Mouse (Mus musculus): ENCODE results near the gene Cfap54. TPM values are rescaled to one million over a fixed set of nuclear protein-coding genes. Genes with fewer than 3 reads are reported as not detected.

Cfap54 gene
- polyA plus RNA-seq, 1 experiment from 2014 or later: 2.7 TPM

DNA sequence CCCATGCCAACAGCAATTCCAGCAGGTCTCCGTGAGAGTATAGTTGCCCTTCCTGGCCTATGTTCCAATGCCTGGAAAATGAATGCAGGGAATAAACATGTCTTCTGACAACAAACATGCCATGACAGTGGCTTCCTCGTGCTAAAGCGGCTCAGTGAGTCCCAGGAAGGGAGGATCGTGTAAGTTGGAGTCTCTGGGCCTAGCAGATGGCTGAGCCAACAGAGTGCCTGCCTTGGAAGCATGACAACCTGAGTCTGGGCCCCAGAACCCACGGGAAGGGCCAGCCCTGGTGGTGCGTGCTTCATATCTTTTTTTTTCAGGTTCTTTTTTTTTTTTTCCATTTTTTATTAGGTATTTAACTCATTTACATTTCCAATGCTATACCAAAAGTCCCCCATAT, 27.6 kb downstream of the Cfap54 start:
- H3K27me3 ChIP-seq (ENCODE audit: control insufficient read depth, insufficient read depth, low read length): no peaks in the 10 kb centered on the region
- DNase-seq (no peak), ATAC-seq (ENCODE audit: low FRiP score, low TSS enrichment) (no peak)
- no peaks in the 10 kb centered on the region for H3K4me1 ChIP-seq (ENCODE audit: control insufficient read depth, insufficient read depth, low read length)
- H3K36me3 ChIP-seq (ENCODE audit: control insufficient read depth, insufficient read depth, low read length): no peaks in the 10 kb centered on the region
- H3K4me3 ChIP-seq (replicated peaks; ENCODE audit: low read depth, low read length): no peak overlapping the region
- no peak overlapping the region for H3K27ac ChIP-seq (replicated peaks; ENCODE audit: low read depth, low read length)
- H3K9me3 ChIP-seq (ENCODE audit: control insufficient read depth, low read length): no peaks in the 10 kb centered on the region
- no peak overlapping the region for H3K9ac ChIP-seq (replicated peaks; ENCODE audit: low read length)
- no peak overlapping the region for H3K4me2 ChIP-seq (ENCODE audit: low read length)
- 83% methylated on average over 6 of the region's 6 CpGs for WGBS

DNA sequence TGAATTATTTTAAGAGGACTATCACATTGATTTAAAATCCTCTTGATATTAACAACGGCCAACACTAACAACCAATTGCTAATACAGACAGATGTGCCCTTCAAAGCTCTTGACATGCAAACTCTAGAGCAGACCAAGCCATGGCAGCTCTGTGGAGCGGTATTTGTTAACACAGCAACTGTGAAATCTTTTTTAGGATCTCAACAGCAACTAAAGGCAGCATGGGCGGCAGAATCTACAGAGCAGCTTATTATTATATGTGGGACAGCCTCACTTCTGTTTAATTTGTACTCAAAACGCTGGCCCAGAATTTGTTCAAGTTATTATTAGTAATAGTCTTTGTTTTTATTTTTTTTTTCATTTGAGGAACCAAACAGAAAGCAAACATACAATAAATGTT, 28.1 kb downstream of the Cfap54 start:
- DNase-seq (no peak), ATAC-seq (ENCODE audit: low FRiP score, low TSS enrichment) (no peak)
- Histone ChIP-seq H3K9ac (replicated peaks; ENCODE audit: low read length) (no peak overlapping the region), H3K36me3 (ENCODE audit: control insufficient read depth, insufficient read depth, low read length) (no peaks in the 10 kb centered on the region), H3K4me1 (ENCODE audit: control insufficient read depth, insufficient read depth, low read length) (no peaks in the 10 kb centered on the region), H3K27ac (replicated peaks; ENCODE audit: low read depth, low read length) (no peak overlapping the region), H3K4me3 (replicated peaks; ENCODE audit: low read depth, low read length) (no peak overlapping the region), H3K4me2 (ENCODE audit: low read length) (no peak overlapping the region), H3K9me3 (ENCODE audit: control insufficient read depth, low read length) (no peaks in the 10 kb centered on the region), H3K27me3 (ENCODE audit: control insufficient read depth, insufficient read depth, low read length) (no peaks in the 10 kb centered on the region)
- WGBS: 86% methylated on average over 4 of the region's 4 CpGs

DNA sequence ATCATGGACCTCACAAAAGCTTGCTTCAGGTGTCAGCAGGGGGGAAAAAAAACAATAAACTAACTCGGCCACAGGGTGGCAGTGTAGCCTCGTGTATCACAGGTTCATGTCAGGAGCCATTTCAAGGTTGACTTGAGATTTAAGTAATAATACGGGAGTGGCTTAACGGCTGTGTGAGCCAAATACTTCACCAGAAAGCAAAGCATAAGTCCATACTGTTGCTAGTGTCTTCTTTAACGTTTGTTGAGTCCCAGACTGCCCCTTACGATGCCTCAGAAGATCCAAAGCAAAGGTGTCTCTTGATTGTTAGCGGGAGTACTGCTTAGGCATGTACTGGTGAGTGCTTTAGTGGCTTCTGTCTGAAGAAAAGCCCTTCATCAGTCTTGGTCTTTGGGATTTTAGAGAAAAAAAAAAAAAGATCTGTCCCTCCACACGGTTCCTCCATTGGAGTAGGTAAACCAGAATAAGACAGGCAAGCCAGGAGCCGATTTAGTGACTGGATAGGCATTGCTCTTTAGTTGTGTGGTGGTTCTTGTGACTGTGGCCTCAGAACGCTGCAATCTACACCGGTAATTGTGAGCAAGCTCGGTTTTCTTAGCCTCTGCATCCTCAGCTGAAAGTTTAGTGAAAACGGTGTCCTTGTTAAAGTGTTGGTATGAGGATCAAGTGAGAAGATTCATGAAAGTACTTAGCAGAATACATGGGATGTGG, 30.2 kb downstream of the Cfap54 start:
- H3K9me3 ChIP-seq (ENCODE audit: control insufficient read depth, low read length): no peaks in the 10 kb centered on the region
- H3K36me3 ChIP-seq (ENCODE audit: control insufficient read depth, insufficient read depth, low read length): no peaks in the 10 kb centered on the region
- 34% methylated on average over 13 of the region's 13 CpGs for WGBS
- H3K4me1 ChIP-seq (ENCODE audit: control insufficient read depth, insufficient read depth, low read length): no peaks in the 10 kb centered on the region
- peak; percentile 95 for DNase-seq
- no peak overlapping the region for H3K27ac ChIP-seq (replicated peaks; ENCODE audit: low read depth, low read length)
- H3K4me3 ChIP-seq (replicated peaks; ENCODE audit: low read depth, low read length): peak overlapping the region; percentile 19; the same call in 1 of the 2 replicates
- H3K9ac ChIP-seq (replicated peaks; ENCODE audit: low read length): no peak overlapping the region
- peak overlapping the region; percentile 48 for H3K4me2 ChIP-seq (ENCODE audit: low read length)
- no peaks in the 10 kb centered on the region for H3K27me3 ChIP-seq (ENCODE audit: control insufficient read depth, insufficient read depth, low read length)
- no peak for ATAC-seq (ENCODE audit: low FRiP score, low TSS enrichment)

DNA sequence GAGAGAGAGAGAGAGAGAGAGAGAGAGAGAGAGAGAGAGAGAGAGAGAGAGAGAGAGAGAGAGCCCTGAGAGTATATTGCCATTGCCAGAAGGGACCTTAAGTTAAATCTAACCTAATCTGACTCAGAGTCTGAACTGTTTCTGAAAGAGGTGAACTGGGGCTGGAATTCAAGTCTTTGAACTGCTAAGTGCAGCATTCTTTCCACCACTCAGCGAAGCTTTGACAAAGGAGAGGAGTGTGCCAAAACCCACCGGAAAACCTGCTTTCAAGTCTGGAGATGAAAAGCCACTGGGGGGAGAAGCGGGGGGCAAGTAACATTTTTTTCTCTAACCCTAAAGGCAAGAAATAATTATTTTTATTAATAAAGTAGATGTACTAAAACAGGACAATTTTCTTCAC, 30.8 kb downstream of the Cfap54 start:
- H3K4me3 ChIP-seq (replicated peaks; ENCODE audit: low read depth, low read length): no peak overlapping the region
- no peaks in the 10 kb centered on the region for H3K27me3 ChIP-seq (ENCODE audit: control insufficient read depth, insufficient read depth, low read length)
- no peaks in the 10 kb centered on the region for H3K4me1 ChIP-seq (ENCODE audit: control insufficient read depth, insufficient read depth, low read length)
- WGBS: 35% methylated on average over 3 of the region's 3 CpGs
- H3K27ac ChIP-seq (replicated peaks; ENCODE audit: low read depth, low read length): no peak overlapping the region
- no peak overlapping the region for H3K4me2 ChIP-seq (ENCODE audit: low read length)
- H3K36me3 ChIP-seq (ENCODE audit: control insufficient read depth, insufficient read depth, low read length): no peaks in the 10 kb centered on the region
- H3K9ac ChIP-seq (replicated peaks; ENCODE audit: low read length): no peak overlapping the region
- DNase-seq (no peak), ATAC-seq (ENCODE audit: low FRiP score, low TSS enrichment) (no peak)
- H3K9me3 ChIP-seq (ENCODE audit: control insufficient read depth, low read length): no peaks in the 10 kb centered on the region

DNA sequence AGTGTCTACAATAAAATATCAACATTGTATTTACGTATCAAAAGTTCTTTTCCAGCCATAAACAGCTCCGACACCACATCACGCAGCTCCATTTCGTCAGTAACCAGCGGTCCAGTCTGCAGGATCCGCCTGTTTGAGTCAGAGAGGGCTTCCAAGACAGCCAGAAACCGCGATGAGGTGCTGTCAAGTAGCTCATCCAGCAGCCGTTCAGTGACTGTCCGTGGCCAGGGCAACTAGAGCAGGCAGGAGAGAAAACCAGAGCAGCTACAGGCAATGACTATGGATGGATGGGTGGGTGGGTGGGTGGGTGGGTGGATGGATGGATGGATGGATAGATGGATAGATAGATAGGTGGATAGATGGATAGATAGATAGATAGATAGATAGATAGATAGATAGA, 38.2 kb downstream of the Cfap54 start:
- DNase-seq (no peak), ATAC-seq (ENCODE audit: low FRiP score, low TSS enrichment) (no peak)
- WGBS: 89% methylated on average over 10 of the region's 10 CpGs
- no peaks in the 10 kb centered on the region for H3K36me3 ChIP-seq (ENCODE audit: control insufficient read depth, insufficient read depth, low read length)
- no peaks in the 10 kb centered on the region for H3K27me3 ChIP-seq (ENCODE audit: control insufficient read depth, insufficient read depth, low read length)
- no peaks in the 10 kb centered on the region for H3K9me3 ChIP-seq (ENCODE audit: control insufficient read depth, low read length)
- no peak overlapping the region for H3K4me3 ChIP-seq (replicated peaks; ENCODE audit: low read depth, low read length)
- no peak overlapping the region for H3K27ac ChIP-seq (replicated peaks; ENCODE audit: low read depth, low read length)
- H3K9ac ChIP-seq (replicated peaks; ENCODE audit: low read length): no peak overlapping the region
- H3K4me1 ChIP-seq (ENCODE audit: control insufficient read depth, insufficient read depth, low read length): no peaks in the 10 kb centered on the region
- H3K4me2 ChIP-seq (ENCODE audit: low read length): no peak overlapping the region

DNA sequence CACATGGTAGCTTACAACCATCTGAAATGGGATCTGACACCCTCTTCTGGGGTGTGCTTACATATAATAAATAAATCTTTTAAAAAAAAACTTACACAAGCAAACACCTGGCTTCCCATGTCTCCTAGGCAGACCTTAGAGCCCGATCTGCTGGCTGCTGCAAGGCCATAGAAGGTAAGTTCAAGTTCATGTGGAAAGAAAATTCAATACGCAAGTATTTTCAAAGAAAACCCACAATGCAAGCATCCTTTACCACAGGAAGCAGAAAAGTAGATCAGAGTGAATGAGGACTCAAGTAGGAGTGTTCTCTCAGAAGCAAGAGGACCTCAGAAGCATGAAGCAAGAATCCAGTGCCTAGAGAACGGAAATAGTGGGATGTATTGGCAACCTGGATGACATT, 39.6 kb downstream of the Cfap54 start:
- no peak overlapping the region for H3K4me3 ChIP-seq (replicated peaks; ENCODE audit: low read depth, low read length)
- DNase-seq (no peak), ATAC-seq (ENCODE audit: low FRiP score, low TSS enrichment) (no peak)
- no peaks in the 10 kb centered on the region for H3K4me1 ChIP-seq (ENCODE audit: control insufficient read depth, insufficient read depth, low read length)
- H3K27ac ChIP-seq (replicated peaks; ENCODE audit: low read depth, low read length): no peak overlapping the region
- WGBS: 93% methylated on average over 3 of the region's 3 CpGs
- no peaks in the 10 kb centered on the region for H3K9me3 ChIP-seq (ENCODE audit: control insufficient read depth, low read length)
- no peaks in the 10 kb centered on the region for H3K27me3 ChIP-seq (ENCODE audit: control insufficient read depth, insufficient read depth, low read length)
- no peaks in the 10 kb centered on the region for H3K36me3 ChIP-seq (ENCODE audit: control insufficient read depth, insufficient read depth, low read length)
- H3K4me2 ChIP-seq (ENCODE audit: low read length): no peak overlapping the region
- no peak overlapping the region for H3K9ac ChIP-seq (replicated peaks; ENCODE audit: low read length)

DNA sequence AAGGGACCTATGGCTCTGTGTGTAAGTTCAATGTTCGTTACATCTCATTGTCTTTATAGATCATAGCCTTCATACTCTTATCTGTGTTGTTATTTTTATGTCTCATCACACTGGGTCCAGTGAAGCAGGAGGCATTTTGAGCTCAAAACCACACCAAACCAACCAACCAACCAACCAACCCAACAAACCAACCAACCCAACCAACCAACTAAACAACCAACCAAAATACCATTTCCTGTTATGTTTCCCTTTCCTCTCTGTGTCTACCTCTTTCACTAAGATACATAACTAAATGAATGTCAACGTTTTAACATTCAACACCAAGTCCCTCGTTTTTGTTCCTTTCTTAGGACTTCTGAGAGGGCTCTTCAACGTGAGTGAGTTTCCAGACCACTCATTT, 40.0 kb downstream of the Cfap54 start:
- no peak overlapping the region for H3K4me2 ChIP-seq (ENCODE audit: low read length)
- H3K27me3 ChIP-seq (ENCODE audit: control insufficient read depth, insufficient read depth, low read length): no peaks in the 10 kb centered on the region
- no peak overlapping the region for H3K27ac ChIP-seq (replicated peaks; ENCODE audit: low read depth, low read length)
- H3K36me3 ChIP-seq (ENCODE audit: control insufficient read depth, insufficient read depth, low read length): no peaks in the 10 kb centered on the region
- WGBS: 86% methylated on average over 4 of the region's 4 CpGs
- no peak overlapping the region for H3K9ac ChIP-seq (replicated peaks; ENCODE audit: low read length)
- no peak for DNase-seq
- H3K9me3 ChIP-seq (ENCODE audit: control insufficient read depth, low read length): no peaks in the 10 kb centered on the region
- ATAC-seq (ENCODE audit: low FRiP score, low TSS enrichment): no peak
- no peaks in the 10 kb centered on the region for H3K4me1 ChIP-seq (ENCODE audit: control insufficient read depth, insufficient read depth, low read length)
- no peak overlapping the region for H3K4me3 ChIP-seq (replicated peaks; ENCODE audit: low read depth, low read length)

DNA sequence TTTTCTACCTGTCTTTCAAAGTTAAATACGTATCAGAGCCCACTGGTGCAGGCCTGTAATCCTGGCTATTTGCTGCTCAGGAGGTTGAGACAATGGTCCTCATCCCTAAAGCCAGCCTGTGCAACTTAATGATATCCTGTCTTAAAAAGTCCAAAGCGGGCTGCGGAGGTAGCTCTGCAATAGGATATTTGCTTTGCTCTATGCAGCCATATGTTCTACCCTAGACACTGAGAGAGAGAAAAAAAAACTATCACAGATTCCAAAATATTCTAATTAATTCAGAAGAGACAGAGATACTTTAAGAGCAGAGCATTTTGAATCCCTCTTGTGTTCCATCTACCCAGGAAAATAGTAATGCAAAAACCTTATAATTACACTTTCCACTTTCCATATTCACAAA, 44.9 kb downstream of the Cfap54 start:
- no peaks in the 10 kb centered on the region for H3K36me3 ChIP-seq (ENCODE audit: control insufficient read depth, insufficient read depth, low read length)
- no peak overlapping the region for H3K4me3 ChIP-seq (replicated peaks; ENCODE audit: low read depth, low read length)
- DNase-seq: no peak
- no peaks in the 10 kb centered on the region for H3K4me1 ChIP-seq (ENCODE audit: control insufficient read depth, insufficient read depth, low read length)
- H3K27ac ChIP-seq (replicated peaks; ENCODE audit: low read depth, low read length): no peak overlapping the region
- H3K9ac ChIP-seq (replicated peaks; ENCODE audit: low read length): no peak overlapping the region
- WGBS: 73% methylated on average over 3 of the region's 3 CpGs
- H3K9me3 ChIP-seq (ENCODE audit: control insufficient read depth, low read length): no peaks in the 10 kb centered on the region
- H3K4me2 ChIP-seq (ENCODE audit: low read length): no peak overlapping the region
- ATAC-seq (ENCODE audit: low FRiP score, low TSS enrichment): no peak
- no peaks in the 10 kb centered on the region for H3K27me3 ChIP-seq (ENCODE audit: control insufficient read depth, insufficient read depth, low read length)

DNA sequence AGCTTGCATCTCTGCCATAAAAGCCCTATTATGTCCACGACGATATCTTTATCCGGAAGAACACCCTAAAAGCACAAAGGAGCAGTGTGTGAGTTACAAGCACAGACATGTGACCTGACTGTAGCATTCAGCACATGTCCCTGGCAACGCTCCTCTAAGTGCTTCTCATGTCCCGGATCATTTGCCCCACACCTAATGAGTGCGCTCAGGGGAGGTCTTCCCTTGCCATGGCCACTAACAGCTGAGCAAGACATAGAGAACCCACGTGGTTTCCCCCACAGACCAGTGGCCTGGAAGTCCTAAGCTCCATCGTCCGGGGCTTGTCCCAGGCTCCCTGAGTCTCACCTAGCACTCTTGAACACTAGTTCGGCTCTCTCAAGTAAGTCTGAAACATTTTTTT, 45.9 kb downstream of the Cfap54 start:
- Histone ChIP-seq H3K36me3 (ENCODE audit: control insufficient read depth, insufficient read depth, low read length) (no peaks in the 10 kb centered on the region), H3K9me3 (ENCODE audit: control insufficient read depth, low read length) (no peaks in the 10 kb centered on the region), H3K27me3 (ENCODE audit: control insufficient read depth, insufficient read depth, low read length) (no peaks in the 10 kb centered on the region), H3K4me1 (ENCODE audit: control insufficient read depth, insufficient read depth, low read length) (no peaks in the 10 kb centered on the region), H3K27ac (replicated peaks; ENCODE audit: low read depth, low read length) (no peak overlapping the region), H3K9ac (replicated peaks; ENCODE audit: low read length) (no peak overlapping the region), H3K4me3 (replicated peaks; ENCODE audit: low read depth, low read length) (no peak overlapping the region), H3K4me2 (ENCODE audit: low read length) (no peak overlapping the region)
- WGBS: 57% methylated on average over 10 of the region's 10 CpGs
- ATAC-seq (ENCODE audit: low FRiP score, low TSS enrichment) (no peak), DNase-seq (no peak)

All from midbrain, embryonic 14.5 days (tissue).